Mouse (Mus musculus) megakaryocyte, embryonic 14.5 days (primary cell): ENCODE results near the gene Gfi1.

Experiments used
- FLI1 ChIP-seq: IDR thresholded peaks from 2 replicates; pipeline ENCODE4 v1.6.1; 2012; ENCODE audit warnings: low read length, inconsistent platforms, mixed read lengths
- GATA1 ChIP-seq: IDR thresholded peaks from 3 replicates; pipeline ENCODE4 v1.6.1; 2012; ENCODE audit warnings: mixed read lengths, low read length, inconsistent platforms, borderline replicate concordance

- TF ChIP-seq GATA1 (peak; percentile 64; the same call in 1 of the 3 replicates), FLI1 (no peak)
Measured at GRCm38 (mm10) chr5:107759121-107759520, 33.3 kb upstream of the Gfi1 start.
